Mouse (Mus musculus): ENCODE measurements at regions not wholly inside any gene's neighbourhood (a gene's known extent, or its start where the extent isn't known, plus 50 kb on each side); places are given as distances from the start of the nearest gene placed in this dataset. TPM values are rescaled to one million over a fixed set of nuclear protein-coding genes. Genes with fewer than 3 reads are reported as not detected.
A peak's percentile ranks its signal among the peaks of the same experiment; 100 is the strongest.

GRCm38 (mm10) chr2:94233597-94233996 lies 75.8 kb upstream of the Hsd17b12 start:
- Histone ChIP-seq H3K4me2 (ENCODE audit: low read depth, low read length) (no peak overlapping the region), H3K27ac (ENCODE audit: low read depth) (no peak overlapping the region), H3K9ac (replicated peaks) (no peak overlapping the region), H3K4me1 (ENCODE audit: insufficient read depth) (no peaks in the 10 kb centered on the region), H3K36me3 (replicated peaks; ENCODE audit: insufficient read depth, low read length) (no peaks in the 10 kb centered on the region), H3K27me3 (ENCODE audit: insufficient read depth, low read length) (0 out of 2 replicates have a peak, but pooled peaks cover 3% of the 10 kb centered on the region), H3K9me3 (ENCODE audit: low read length) (no peaks in the 10 kb centered on the region), H3K4me3 (ENCODE audit: low read depth, low read length) (no peak overlapping the region)
- DNase-seq, result peak; percentile 13
- 50% methylated on average over 7 of the region's 7 CpGs for WGBS (ENCODE audit: insufficient replicate concordance)
- ATAC-seq, result no peak
- TF ChIP-seq EP300 (IDR thresholded peaks at IDR 0.05; ENCODE audit: low read depth) (no peak), CTCF (IDR thresholded peaks at IDR 0.05; ENCODE audit: low read depth) (no peak)

- TF ChIP-seq CTCF (IDR thresholded peaks at IDR 0.05; ENCODE audit: low read depth) (no peak), EP300 (IDR thresholded peaks at IDR 0.05; ENCODE audit: low read depth) (no peak)
- H3K9me3 ChIP-seq (ENCODE audit: low read length), result no peaks in the 10 kb centered on the region
- H3K4me1 ChIP-seq (ENCODE audit: insufficient read depth), result no peaks in the 10 kb centered on the region
- WGBS (ENCODE audit: insufficient replicate concordance), result 67% methylated on average over 5 of the region's 5 CpGs
- no peak overlapping the region for H3K4me3 ChIP-seq (ENCODE audit: low read depth, low read length)
- no peak overlapping the region for H3K9ac ChIP-seq (replicated peaks)
- H3K4me2 ChIP-seq (ENCODE audit: low read depth, low read length), result no peak overlapping the region
- no peak overlapping the region for H3K27ac ChIP-seq (ENCODE audit: low read depth)
- no peak for ATAC-seq
- H3K27me3 ChIP-seq (ENCODE audit: insufficient read depth, low read length), result no peaks in the 10 kb centered on the region
- no peaks in the 10 kb centered on the region for H3K36me3 ChIP-seq (replicated peaks; ENCODE audit: insufficient read depth, low read length)
- DNase-seq, result no peak
Observed at GRCm38 (mm10) chr2:94219421-94219820, 61.7 kb upstream of the Hsd17b12 start.

GRCm38 (mm10) chr2:94217481-94217880 lies 59.7 kb upstream of the Hsd17b12 start:
- no peak overlapping the region for H3K4me3 ChIP-seq (ENCODE audit: low read depth, low read length)
- DNase-seq, result no peak

GRCm38 (mm10) chr2:94215455-94215854 lies 57.7 kb upstream of the Hsd17b12 start:
- Histone ChIP-seq H3K36me3 (replicated peaks; ENCODE audit: insufficient read depth, low read length) (no peaks in the 10 kb centered on the region), H3K4me3 (ENCODE audit: low read depth, low read length) (no peak overlapping the region), H3K9ac (replicated peaks) (no peak overlapping the region), H3K4me1 (ENCODE audit: insufficient read depth) (no peaks in the 10 kb centered on the region), H3K27ac (ENCODE audit: low read depth) (no peak overlapping the region), H3K4me2 (ENCODE audit: low read depth, low read length) (no peak overlapping the region), H3K27me3 (ENCODE audit: insufficient read depth, low read length) (no peaks in the 10 kb centered on the region), H3K9me3 (ENCODE audit: low read length) (no peaks in the 10 kb centered on the region)
- WGBS (ENCODE audit: insufficient replicate concordance), result 42% methylated on average over 3 of the region's 3 CpGs
- DNase-seq (no peak), ATAC-seq (no peak)
- TF ChIP-seq EP300 (IDR thresholded peaks at IDR 0.05; ENCODE audit: low read depth), result no peak
- no peak for TF ChIP-seq CTCF (IDR thresholded peaks at IDR 0.05; ENCODE audit: low read depth)

More at GRCm38 (mm10) chr2:94217481-94217880, 59.7 kb upstream of the Hsd17b12 start:
- ATAC-seq, result no peak
- no peaks in the 10 kb centered on the region for H3K4me1 ChIP-seq (ENCODE audit: insufficient read depth)
- TF ChIP-seq CTCF (IDR thresholded peaks at IDR 0.05; ENCODE audit: low read depth) (no peak), EP300 (IDR thresholded peaks at IDR 0.05; ENCODE audit: low read depth) (no peak)
- H3K9ac ChIP-seq (replicated peaks), result no peak overlapping the region
- H3K27me3 ChIP-seq (ENCODE audit: insufficient read depth, low read length), result no peaks in the 10 kb centered on the region
- H3K9me3 ChIP-seq (ENCODE audit: low read length), result no peaks in the 10 kb centered on the region
- no peak overlapping the region for H3K27ac ChIP-seq (ENCODE audit: low read depth)
- no peaks in the 10 kb centered on the region for H3K36me3 ChIP-seq (replicated peaks; ENCODE audit: insufficient read depth, low read length)
- no peak overlapping the region for H3K4me2 ChIP-seq (ENCODE audit: low read depth, low read length)
- WGBS (ENCODE audit: insufficient replicate concordance), result 61% methylated on average over 3 of the region's 3 CpGs

MicroRNAs encoded in the stretch of these regions (microRNA counts, 519-probe panel; counts per million panel counts)
- microRNA mmu-miR-129-3p, result not detected
- not detected for microRNA mmu-miR-129-5p

Small RNAs in the stretch of these regions (microRNA-seq; reads per million reads assigned to microRNA genes)
- gene Mir129-2 (not detected), gene Mir129b (not detected)
